Mouse (Mus musculus): Measurements from ENCODE around the gene Cd69. TPM values are rescaled to one million over a fixed set of nuclear protein-coding genes. Genes with fewer than 3 reads are reported as not detected.

Gene Cd69
- polyA plus RNA-seq, 1 experiment from 2014 or later = not detected

DNA sequence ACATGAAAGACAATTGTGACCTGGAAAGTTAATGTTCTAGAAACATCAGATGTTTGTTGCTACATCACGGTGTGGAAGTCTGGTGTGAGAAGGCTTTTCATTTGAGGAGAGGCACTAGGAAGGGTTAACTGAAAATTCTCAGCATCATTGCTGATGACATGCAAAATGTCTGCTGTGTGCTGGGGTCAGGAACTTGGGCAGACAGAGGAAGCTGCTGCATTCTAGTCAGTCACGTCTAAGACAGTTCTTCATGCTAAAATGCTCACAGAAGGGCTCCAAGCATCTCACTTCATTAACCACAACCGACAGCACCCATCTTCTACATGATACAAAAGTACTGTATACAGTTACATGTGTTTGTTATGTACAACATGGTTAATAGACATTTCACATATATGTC is 8.0 kb upstream of the Cd69 start:
- Histone ChIP-seq H3K4me3 (replicated peaks; ENCODE audit: low read length) (no peak overlapping the region), H3K4me2 (replicated peaks) (no peak overlapping the region), H3K4me1 (replicated peaks; ENCODE audit: control insufficient read depth, insufficient read depth, low read length) (no peaks in the 10 kb centered on the region), H3K27ac (no peak overlapping the region), H3K36me3 (replicated peaks; ENCODE audit: control insufficient read depth, insufficient read depth) (no peaks in the 10 kb centered on the region), H3K27me3 (ENCODE audit: control insufficient read depth, insufficient read depth, low read length) (no peaks in the 10 kb centered on the region), H3K9ac (no peak overlapping the region), H3K9me3 (ENCODE audit: control insufficient read depth, low read length) (no peaks in the 10 kb centered on the region)
- ATAC-seq (ENCODE audit: low FRiP score) (no peak), DNase-seq (ENCODE audit: low spot score) (no peak)
- 73% methylated on average over 3 of the region's 3 CpGs for WGBS

DNA sequence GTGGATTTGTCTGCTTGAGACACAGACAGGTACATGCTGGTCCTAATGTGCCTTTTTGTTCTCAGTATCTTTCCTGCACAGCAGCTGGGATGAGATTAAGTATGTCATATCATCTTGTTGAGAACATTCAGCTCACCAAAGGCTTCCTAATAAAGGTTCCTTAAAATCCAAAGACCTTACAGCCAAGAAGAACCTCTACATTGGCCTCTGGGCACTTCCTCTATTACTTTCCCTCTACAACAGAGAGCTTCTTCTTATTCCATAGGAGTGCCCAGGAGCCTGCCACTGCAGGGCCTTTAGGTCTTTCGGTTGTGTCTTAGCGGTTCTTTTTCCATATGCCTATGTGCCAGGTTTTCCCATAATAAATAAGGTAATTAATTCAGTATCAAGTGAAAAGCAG is 1.2 kb upstream of the Cd69 start:
- DNase-seq (ENCODE audit: low spot score) (no peak), ATAC-seq (ENCODE audit: low FRiP score) (no peak)
- H3K9me3 ChIP-seq (ENCODE audit: control insufficient read depth, low read length) = no peaks in the 10 kb centered on the region
- H3K9ac ChIP-seq = no peak overlapping the region
- H3K4me3 ChIP-seq (replicated peaks; ENCODE audit: low read length) = no peak overlapping the region
- H3K27me3 ChIP-seq (ENCODE audit: control insufficient read depth, insufficient read depth, low read length) = no peaks in the 10 kb centered on the region
- no peak overlapping the region for H3K4me2 ChIP-seq (replicated peaks)
- WGBS = 89% methylated on average over 2 of the region's 2 CpGs
- H3K27ac ChIP-seq = no peak overlapping the region
- H3K36me3 ChIP-seq (replicated peaks; ENCODE audit: control insufficient read depth, insufficient read depth) = no peaks in the 10 kb centered on the region
- H3K4me1 ChIP-seq (replicated peaks; ENCODE audit: control insufficient read depth, insufficient read depth, low read length) = no peaks in the 10 kb centered on the region

GRCm38 (mm10) chr6:129275624-129276203 is 478 bp upstream of the Cd69 start:
- ATAC-seq (ENCODE audit: low FRiP score) (no peak), DNase-seq (ENCODE audit: low spot score) (no peak)
- H3K9me3 ChIP-seq (ENCODE audit: control insufficient read depth, low read length) = no peaks in the 10 kb centered on the region
- no peak overlapping the region for H3K27ac ChIP-seq
- H3K4me1 ChIP-seq (replicated peaks; ENCODE audit: control insufficient read depth, insufficient read depth, low read length) = no peaks in the 10 kb centered on the region
- no peaks in the 10 kb centered on the region for H3K27me3 ChIP-seq (ENCODE audit: control insufficient read depth, insufficient read depth, low read length)
- no peak overlapping the region for H3K4me2 ChIP-seq (replicated peaks)
- 72% methylated on average over 3 of the region's 3 CpGs for WGBS
- H3K4me3 ChIP-seq (replicated peaks; ENCODE audit: low read length) = no peak overlapping the region
- H3K36me3 ChIP-seq (replicated peaks; ENCODE audit: control insufficient read depth, insufficient read depth) = no peaks in the 10 kb centered on the region
- no peak overlapping the region for H3K9ac ChIP-seq

DNA sequence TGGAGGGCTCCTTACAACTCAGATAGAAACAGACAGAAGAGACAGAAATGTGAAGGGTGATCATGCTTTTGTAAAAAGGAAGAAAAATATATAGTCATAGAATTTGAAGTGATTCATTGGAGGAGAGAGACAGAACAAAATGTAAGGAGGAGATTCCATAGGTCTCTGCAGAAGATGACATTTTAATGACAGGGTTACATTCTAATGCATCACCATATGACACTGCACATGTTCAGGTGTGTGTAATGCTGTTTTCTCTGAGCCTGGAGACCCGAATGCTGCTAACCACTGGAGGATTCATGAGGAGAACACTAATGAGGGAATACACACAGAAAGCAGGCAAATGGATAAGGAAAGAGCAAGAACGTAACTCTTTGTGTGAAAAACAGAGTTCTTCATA is 760 bp downstream of the Cd69 start:
- Histone ChIP-seq H3K36me3 (replicated peaks; ENCODE audit: control insufficient read depth, insufficient read depth) (no peaks in the 10 kb centered on the region), H3K4me1 (replicated peaks; ENCODE audit: control insufficient read depth, insufficient read depth, low read length) (no peaks in the 10 kb centered on the region), H3K9ac (no peak overlapping the region), H3K9me3 (ENCODE audit: control insufficient read depth, low read length) (no peaks in the 10 kb centered on the region), H3K4me2 (replicated peaks) (no peak overlapping the region), H3K27me3 (ENCODE audit: control insufficient read depth, insufficient read depth, low read length) (no peaks in the 10 kb centered on the region), H3K4me3 (replicated peaks; ENCODE audit: low read length) (no peak overlapping the region), H3K27ac (no peak overlapping the region)
- ATAC-seq (ENCODE audit: low FRiP score) (no peak), DNase-seq (ENCODE audit: low spot score) (no peak)
- 94% methylated on average over 2 of the region's 2 CpGs for WGBS

DNA sequence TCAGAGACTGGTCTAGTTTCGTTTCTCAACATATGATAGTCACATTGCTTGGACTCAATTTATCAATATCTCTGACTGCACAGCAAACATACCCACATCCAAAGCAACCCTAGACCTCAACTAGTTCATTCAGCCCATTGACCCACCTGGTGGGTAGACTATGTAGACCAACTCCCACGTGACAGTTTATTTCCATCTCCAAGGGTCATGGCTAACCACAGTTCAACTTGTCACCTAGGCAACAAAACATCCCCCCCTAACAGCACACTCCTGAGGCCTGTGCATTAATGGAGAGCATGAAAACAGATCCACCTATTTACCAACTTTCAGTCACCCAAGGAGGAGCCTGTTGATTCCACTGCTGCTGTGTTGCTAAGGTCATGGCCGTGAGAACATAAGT is 1.6 kb downstream of the Cd69 start:
- no peaks in the 10 kb centered on the region for H3K4me1 ChIP-seq (replicated peaks; ENCODE audit: control insufficient read depth, insufficient read depth, low read length)
- DNase-seq (ENCODE audit: low spot score) = no peak
- H3K9ac ChIP-seq = no peak overlapping the region
- H3K4me2 ChIP-seq (replicated peaks) = no peak overlapping the region
- no peaks in the 10 kb centered on the region for H3K36me3 ChIP-seq (replicated peaks; ENCODE audit: control insufficient read depth, insufficient read depth)
- no peak overlapping the region for H3K27ac ChIP-seq
- WGBS = 86% methylated on average over 3 of the region's 3 CpGs
- no peak overlapping the region for H3K4me3 ChIP-seq (replicated peaks; ENCODE audit: low read length)
- H3K9me3 ChIP-seq (ENCODE audit: control insufficient read depth, low read length) = no peaks in the 10 kb centered on the region
- ATAC-seq (ENCODE audit: low FRiP score) = no peak
- H3K27me3 ChIP-seq (ENCODE audit: control insufficient read depth, insufficient read depth, low read length) = no peaks in the 10 kb centered on the region

GRCm38 (mm10) chr6:129266438-129267022 is 8.7 kb downstream of the Cd69 start:
- H3K9ac ChIP-seq = no peak overlapping the region
- H3K4me1 ChIP-seq (replicated peaks; ENCODE audit: control insufficient read depth, insufficient read depth, low read length) = no peaks in the 10 kb centered on the region
- H3K4me2 ChIP-seq (replicated peaks) = no peak overlapping the region
- ATAC-seq (ENCODE audit: low FRiP score) = no peak
- H3K27me3 ChIP-seq (ENCODE audit: control insufficient read depth, insufficient read depth, low read length) = no peaks in the 10 kb centered on the region
- no peaks in the 10 kb centered on the region for H3K36me3 ChIP-seq (replicated peaks; ENCODE audit: control insufficient read depth, insufficient read depth)
- H3K4me3 ChIP-seq (replicated peaks; ENCODE audit: low read length) = no peak overlapping the region
- no peak for DNase-seq (ENCODE audit: low spot score)
- H3K27ac ChIP-seq = no peak overlapping the region
- H3K9me3 ChIP-seq (ENCODE audit: control insufficient read depth, low read length) = no peaks in the 10 kb centered on the region
- WGBS = 77% methylated on average over 1 of the region's 1 CpGs

GRCm38 (mm10) chr6:129265821-129266220 is 9.4 kb downstream of the Cd69 start:
- WGBS = 83% methylated on average over 3 of the region's 3 CpGs
- ATAC-seq (ENCODE audit: low FRiP score) = no peak
- no peak overlapping the region for H3K27ac ChIP-seq

DNA sequence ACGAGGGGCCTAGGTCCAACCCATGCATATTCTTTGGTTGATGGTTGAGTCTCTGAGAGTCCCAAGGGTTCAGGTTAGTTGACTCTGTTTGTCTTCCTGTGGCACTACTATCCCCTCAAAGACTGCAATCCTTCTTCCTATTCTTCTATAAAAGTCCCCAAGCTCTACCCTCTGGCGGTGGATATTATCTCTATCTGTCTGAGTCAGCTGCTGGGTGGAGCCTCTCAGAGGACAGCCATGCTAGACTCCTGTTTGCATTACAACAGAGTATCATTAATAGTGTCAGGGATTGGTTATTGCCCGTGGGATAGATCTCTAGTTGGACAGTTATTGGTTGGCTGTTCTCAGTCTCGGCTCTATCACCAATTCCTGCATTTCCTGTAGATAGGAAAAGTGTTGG is 14.3 kb downstream of the Cd69 start:
- Histone ChIP-seq H3K4me2 (replicated peaks) (no peak overlapping the region), H3K27me3 (ENCODE audit: control insufficient read depth, insufficient read depth, low read length) (no peaks in the 10 kb centered on the region), H3K36me3 (replicated peaks; ENCODE audit: control insufficient read depth, insufficient read depth) (no peaks in the 10 kb centered on the region), H3K27ac (no peak overlapping the region), H3K4me3 (replicated peaks; ENCODE audit: low read length) (no peak overlapping the region), H3K9me3 (ENCODE audit: control insufficient read depth, low read length) (no peaks in the 10 kb centered on the region), H3K4me1 (replicated peaks; ENCODE audit: control insufficient read depth, insufficient read depth, low read length) (no peaks in the 10 kb centered on the region), H3K9ac (no peak overlapping the region)
- 91% methylated on average over 4 of the region's 4 CpGs for WGBS
- ATAC-seq (ENCODE audit: low FRiP score) (no peak), DNase-seq (ENCODE audit: low spot score) (no peak)

More at GRCm38 (mm10) chr6:129265821-129266220, 9.4 kb downstream of the Cd69 start:
- Histone ChIP-seq H3K27me3 (ENCODE audit: control insufficient read depth, insufficient read depth, low read length) (no peaks in the 10 kb centered on the region), H3K9me3 (ENCODE audit: control insufficient read depth, low read length) (no peaks in the 10 kb centered on the region), H3K4me3 (replicated peaks; ENCODE audit: low read length) (no peak overlapping the region), H3K9ac (no peak overlapping the region), H3K4me1 (replicated peaks; ENCODE audit: control insufficient read depth, insufficient read depth, low read length) (no peaks in the 10 kb centered on the region), H3K36me3 (replicated peaks; ENCODE audit: control insufficient read depth, insufficient read depth) (no peaks in the 10 kb centered on the region), H3K4me2 (replicated peaks) (no peak overlapping the region)
- no peak for DNase-seq (ENCODE audit: low spot score)

GRCm38 (mm10) chr6:129260034-129260433 is 15.2 kb downstream of the Cd69 start:
- H3K27ac ChIP-seq = no peak overlapping the region
- no peak for ATAC-seq (ENCODE audit: low FRiP score)
- no peak for DNase-seq (ENCODE audit: low spot score)
- H3K4me2 ChIP-seq (replicated peaks) = no peak overlapping the region
- H3K27me3 ChIP-seq (ENCODE audit: control insufficient read depth, insufficient read depth, low read length) = no peaks in the 10 kb centered on the region
- no peak overlapping the region for H3K9ac ChIP-seq
- H3K4me3 ChIP-seq (replicated peaks; ENCODE audit: low read length) = no peak overlapping the region
- no peaks in the 10 kb centered on the region for H3K4me1 ChIP-seq (replicated peaks; ENCODE audit: control insufficient read depth, insufficient read depth, low read length)
- H3K9me3 ChIP-seq (ENCODE audit: control insufficient read depth, low read length) = no peaks in the 10 kb centered on the region
- H3K36me3 ChIP-seq (replicated peaks; ENCODE audit: control insufficient read depth, insufficient read depth) = no peaks in the 10 kb centered on the region

DNA sequence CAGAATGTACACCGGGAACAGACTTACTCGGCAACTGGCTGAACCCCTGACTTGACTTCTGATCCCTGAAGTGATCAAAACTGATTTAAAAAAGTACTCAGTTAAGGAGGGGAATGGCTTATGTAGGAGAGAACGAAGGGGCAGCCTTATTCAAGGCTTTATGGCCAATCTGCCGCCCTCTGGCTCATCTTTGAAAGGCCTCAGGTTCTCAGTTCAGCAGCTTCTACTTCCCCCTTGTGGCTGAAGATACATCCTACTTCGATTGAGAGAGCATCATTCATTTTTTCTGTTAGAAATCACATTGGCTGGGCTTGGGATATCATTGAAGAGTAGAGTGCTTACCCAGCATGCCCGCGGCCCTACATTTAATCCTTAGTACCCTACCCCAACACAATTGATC is 19.2 kb downstream of the Cd69 start:
- no peak for ATAC-seq (ENCODE audit: low FRiP score)
- WGBS = 57% methylated on average over 7 of the region's 7 CpGs
- Histone ChIP-seq H3K4me1 (replicated peaks; ENCODE audit: control insufficient read depth, insufficient read depth, low read length) (no peaks in the 10 kb centered on the region), H3K9ac (no peak overlapping the region), H3K27me3 (ENCODE audit: control insufficient read depth, insufficient read depth, low read length) (no peaks in the 10 kb centered on the region), H3K9me3 (ENCODE audit: control insufficient read depth, low read length) (no peaks in the 10 kb centered on the region), H3K4me2 (replicated peaks) (no peak overlapping the region), H3K36me3 (replicated peaks; ENCODE audit: control insufficient read depth, insufficient read depth) (no peaks in the 10 kb centered on the region), H3K4me3 (replicated peaks; ENCODE audit: low read length) (no peak overlapping the region), H3K27ac (no peak overlapping the region)
- peak; percentile 47 for DNase-seq (ENCODE audit: low spot score)
